Mouse (Mus musculus) neural tube, embryonic 12.5 days (tissue): Measurements from ENCODE around the gene Zkscan16. TPM values are rescaled to one million over a fixed set of nuclear protein-coding genes. Genes with fewer than 3 reads are reported as not detected.

Experiments used
- ATAC-seq: fragments of 200-750 bp; cut with Nextera tagmentation; 2 replicates; pipeline ENCODE4 v1.8.0; 2017; ENCODE audit warnings: low read depth, mild to moderate bottlenecking, moderate TSS enrichment, moderate library complexity; ENCODE audit not compliant: low FRiP score
- H3K27ac ChIP-seq: fragments of 300-500 bp; sonication (generic); 2 replicates; pipeline ENCODE4 v1.5.1; 2016
- H3K27me3 ChIP-seq: fragments of 300-500 bp; sonication (generic); replicated peaks from 2 replicates; pipeline ENCODE4 v1.6.1; 2016; ENCODE audit warnings: mild to moderate bottlenecking
- H3K36me3 ChIP-seq: fragments of 300-500 bp; sonication (generic); 2 replicates; pipeline ENCODE4 v1.6.1; 2016; ENCODE audit warnings: mild to moderate bottlenecking
- H3K4me1 ChIP-seq: fragments of 300-500 bp; sonication (generic); 2 replicates; pipeline ENCODE4 v1.6.1; 2016
- H3K4me2 ChIP-seq: fragments of 300-500 bp; sonication (generic); replicated peaks from 2 replicates; pipeline ENCODE4 v1.6.1; 2016; ENCODE audit warnings: mild to moderate bottlenecking
- H3K4me3 ChIP-seq: fragments of 300-500 bp; sonication (generic); 2 replicates; pipeline ENCODE4 v1.5.1; 2016
- H3K9ac ChIP-seq: fragments of 300-500 bp; sonication (generic); 2 replicates; pipeline ENCODE4 v1.6.1; 2016; ENCODE audit warnings: mild to moderate bottlenecking
- H3K9me3 ChIP-seq: fragments of 300-500 bp; sonication (generic); 2 replicates; pipeline ENCODE4 v1.6.1; 2016; ENCODE audit warnings: mild to moderate bottlenecking
- WGBS: fragments of 180-500 bp; shearing (Covaris S2); methylation state at CpG from one replicate; pipeline ENCODE4 v1.1.7; 2016; 5-methylcytosine and 5-hydroxymethylcytosine counted together
- polyA plus RNA-seq: library from polyadenylated mRNA; unstranded; fragments of >200 nt; fragmentation: Nextera tagmentation; extraction: Ambion mirVana; gene quantifications from 2 replicates; pipeline ENCODE4 v1.2.1, GENCODE M21; 2016

Zkscan16 gene
- polyA plus RNA-seq, 1 experiment from 2014 or later, result 1.2 TPM

- Histone ChIP-seq H3K4me1 (peaks cover 8% of the 10 kb centered on the region; the same call in 1 of the 2 replicates), H3K9ac (no peak overlapping the region), H3K4me2 (peak overlapping the region; percentile 67), H3K27me3 (peaks cover 7% of the 10 kb centered on the region), H3K27ac (no peak overlapping the region), H3K36me3 (no peaks in the 10 kb centered on the region), H3K4me3 (no peak overlapping the region), H3K9me3 (no peaks in the 10 kb centered on the region)
- 44% methylated on average over 5 of the region's 5 CpGs for WGBS
- ATAC-seq, result no peak
Measured at GRCm38 (mm10) chr4:58944695-58945094, 1.3 kb downstream of the Zkscan16 start.

GRCm38 (mm10) chr4:58948391-58948790 is 5.0 kb downstream of the Zkscan16 start:
- Histone ChIP-seq H3K4me3 (no peak overlapping the region), H3K9ac (no peak overlapping the region), H3K4me1 (peaks cover 8% of the 10 kb centered on the region; the same call in 1 of the 2 replicates), H3K4me2 (no peak overlapping the region), H3K9me3 (no peaks in the 10 kb centered on the region), H3K27ac (no peak overlapping the region), H3K27me3 (peaks cover 7% of the 10 kb centered on the region), H3K36me3 (no peaks in the 10 kb centered on the region)
- 87% methylated on average over 4 of the region's 4 CpGs for WGBS
- no peak for ATAC-seq

GRCm38 (mm10) chr4:58952630-58953029 is 9.2 kb downstream of the Zkscan16 start:
- Histone ChIP-seq H3K9me3 (no peaks in the 10 kb centered on the region), H3K36me3 (0 out of 2 replicates have a peak, but pooled peaks cover 5% of the 10 kb centered on the region), H3K4me3 (no peak overlapping the region), H3K27me3 (no peaks in the 10 kb centered on the region), H3K9ac (no peak overlapping the region), H3K4me1 (no peaks in the 10 kb centered on the region), H3K4me2 (no peak overlapping the region), H3K27ac (no peak overlapping the region)
- ATAC-seq, result no peak
- WGBS, result 92% methylated on average over 11 of the region's 11 CpGs

GRCm38 (mm10) chr4:58961719-58962118 is 18.3 kb downstream of the Zkscan16 start:
- 96% methylated on average over 15 of the region's 15 CpGs for WGBS
- no peak overlapping the region for H3K27ac ChIP-seq
- no peaks in the 10 kb centered on the region for H3K4me1 ChIP-seq
- no peak overlapping the region for H3K9ac ChIP-seq
- ATAC-seq, result no peak
- no peak overlapping the region for H3K4me3 ChIP-seq
- H3K27me3 ChIP-seq, result no peaks in the 10 kb centered on the region
- H3K36me3 ChIP-seq, result 0 out of 2 replicates have a peak, but pooled peaks cover 5% of the 10 kb centered on the region
- no peak overlapping the region for H3K4me2 ChIP-seq
- H3K9me3 ChIP-seq, result no peaks in the 10 kb centered on the region

- no peak for ATAC-seq
- H3K4me1 ChIP-seq, result no peaks in the 10 kb centered on the region
- no peaks in the 10 kb centered on the region for H3K27me3 ChIP-seq
- H3K4me2 ChIP-seq, result no peak overlapping the region
- no peak overlapping the region for H3K4me3 ChIP-seq
- H3K9ac ChIP-seq, result no peak overlapping the region
- no peak overlapping the region for H3K27ac ChIP-seq
- 95% methylated on average over 4 of the region's 4 CpGs for WGBS
- H3K9me3 ChIP-seq, result no peaks in the 10 kb centered on the region
- no peaks in the 10 kb centered on the region for H3K36me3 ChIP-seq
Measured at GRCm38 (mm10) chr4:58963271-58963670, 19.8 kb downstream of the Zkscan16 start.

- H3K36me3 ChIP-seq, result no peaks in the 10 kb centered on the region
- H3K27me3 ChIP-seq, result no peaks in the 10 kb centered on the region
- WGBS, result 90% methylated on average over 1 of the region's 1 CpGs
- no peaks in the 10 kb centered on the region for H3K9me3 ChIP-seq
- H3K4me1 ChIP-seq, result no peaks in the 10 kb centered on the region
- no peak overlapping the region for H3K9ac ChIP-seq
- no peak overlapping the region for H3K4me2 ChIP-seq
- no peak for ATAC-seq
- H3K4me3 ChIP-seq, result no peak overlapping the region
- no peak overlapping the region for H3K27ac ChIP-seq
Measured at GRCm38 (mm10) chr4:58965136-58965535, 21.7 kb downstream of the Zkscan16 start.

GRCm38 (mm10) chr4:58970678-58971077 is 27.2 kb downstream of the Zkscan16 start:
- Histone ChIP-seq H3K9me3 (no peaks in the 10 kb centered on the region), H3K4me1 (no peaks in the 10 kb centered on the region), H3K4me3 (no peak overlapping the region), H3K4me2 (no peak overlapping the region), H3K9ac (no peak overlapping the region), H3K27me3 (no peaks in the 10 kb centered on the region), H3K36me3 (no peaks in the 10 kb centered on the region), H3K27ac (no peak overlapping the region)
- WGBS, result 82% methylated on average over 4 of the region's 4 CpGs
- ATAC-seq, result no peak

- Histone ChIP-seq H3K4me2 (no peak overlapping the region), H3K27ac (no peak overlapping the region), H3K27me3 (no peaks in the 10 kb centered on the region), H3K9ac (no peak overlapping the region), H3K36me3 (no peaks in the 10 kb centered on the region), H3K4me3 (no peak overlapping the region), H3K9me3 (no peaks in the 10 kb centered on the region), H3K4me1 (no peaks in the 10 kb centered on the region)
- no peak for ATAC-seq
- WGBS, result 90% methylated on average over 5 of the region's 5 CpGs
Measured at GRCm38 (mm10) chr4:58975711-58976110, 32.3 kb downstream of the Zkscan16 start.

GRCm38 (mm10) chr4:58981421-58981820 is 38.0 kb downstream of the Zkscan16 start:
- ATAC-seq, result no peak
- Histone ChIP-seq H3K4me3 (no peak overlapping the region), H3K9me3 (no peaks in the 10 kb centered on the region), H3K27ac (no peak overlapping the region), H3K27me3 (no peaks in the 10 kb centered on the region), H3K9ac (no peak overlapping the region), H3K4me1 (no peaks in the 10 kb centered on the region), H3K36me3 (no peaks in the 10 kb centered on the region), H3K4me2 (no peak overlapping the region)
- 63% methylated on average over 6 of the region's 6 CpGs for WGBS

GRCm38 (mm10) chr4:58982806-58983205 is 39.4 kb downstream of the Zkscan16 start:
- no peak for ATAC-seq
- H3K4me1 ChIP-seq, result no peaks in the 10 kb centered on the region
- WGBS, result 91% methylated on average over 8 of the region's 8 CpGs

GRCm38 (mm10) chr4:58985157-58985648 is 41.8 kb downstream of the Zkscan16 start:
- Histone ChIP-seq H3K27me3 (no peaks in the 10 kb centered on the region), H3K4me3 (no peak overlapping the region), H3K4me1 (no peaks in the 10 kb centered on the region), H3K27ac (no peak overlapping the region), H3K9me3 (no peaks in the 10 kb centered on the region), H3K36me3 (no peaks in the 10 kb centered on the region), H3K9ac (no peak overlapping the region), H3K4me2 (no peak overlapping the region)
- 0 out of 2 replicates have a peak, but pooled peaks have one; percentile 14 for ATAC-seq
- WGBS, result 27% methylated on average over 7 of the region's 7 CpGs

More at GRCm38 (mm10) chr4:58982806-58983205, 39.4 kb downstream of the Zkscan16 start:
- no peak overlapping the region for H3K4me3 ChIP-seq
- no peak overlapping the region for H3K27ac ChIP-seq
- H3K27me3 ChIP-seq, result no peaks in the 10 kb centered on the region
- no peak overlapping the region for H3K9ac ChIP-seq
- no peaks in the 10 kb centered on the region for H3K36me3 ChIP-seq
- H3K4me2 ChIP-seq, result no peak overlapping the region
- H3K9me3 ChIP-seq, result no peaks in the 10 kb centered on the region

- Histone ChIP-seq H3K4me2 (peak within 1 kb of the TSS; percentile 76), H3K4me1 (no peaks in the 10 kb centered on the region), H3K36me3 (no peaks in the 10 kb centered on the region), H3K4me3 (peak within 1 kb of the TSS; percentile 43), H3K27me3 (no peaks in the 10 kb centered on the region), H3K9me3 (no peaks in the 10 kb centered on the region), H3K27ac (no peak within 1 kb of the TSS), H3K9ac (peak within 1 kb of the TSS; percentile 48; the same call in 1 of the 2 replicates)
- peak; percentile 81 for ATAC-seq
- WGBS, result 2% methylated on average over 28 of the region's 28 CpGs
Measured at GRCm38 (mm10) chr4:58986540-58987190, 43.2 kb downstream of the Zkscan16 start, which contains the start of gene Ptgr1. TSS of gene Ptgr1 (minus strand) at chr4:58987119.
